Mouse (Mus musculus): ENCODE measurements around the gene Uqcc2.

GRCm38 (mm10) chr17:27120561-27121024 is 13.1 kb downstream of the Uqcc2 start:
- TF ChIP-seq CTCF (IDR thresholded peaks at IDR 0.05; ENCODE audit: extremely low read depth, insufficient read depth, insufficient read length, insufficient replicate concordance) = peak; percentile 23; the same call in 1 of the 2 replicates
- no peak for TF ChIP-seq POLR2A (IDR thresholded peaks at IDR 0.05; ENCODE audit: low read depth, low read length)
